Mouse (Mus musculus) urinary bladder, postnatal 36 days (tissue): ENCODE measurements around the gene Txndc8.

ENCODE experiments used
- DNase-seq, 2 experiments: peaks; one replicate each; pipeline ENCODE4 v3.0.0; 2022; ENCODE audit warnings: low spot score in 2 of 2, mixed read lengths in 1 of 2

Gene Txndc8

GRCm38 (mm10) chr4:58009024-58009423 is at the start of gene Txndc8:
Txndc8 (minus strand) TSS chr4:58009124.
- no peak for DNase-seq

GRCm38 (mm10) chr4:58055653-58056052 is 46.7 kb upstream of the Txndc8 start:
- no peak for DNase-seq

GRCm38 (mm10) chr4:58054441-58054840 is 45.5 kb upstream of the Txndc8 start:
- DNase-seq, result no peak

- no peak for DNase-seq
Observed at GRCm38 (mm10) chr4:58050746-58051145, 41.8 kb upstream of the Txndc8 start.

GRCm38 (mm10) chr4:58050276-58050675 is 41.4 kb upstream of the Txndc8 start:
- no peak for DNase-seq

GRCm38 (mm10) chr4:58044833-58045232 is 35.9 kb upstream of the Txndc8 start:
- DNase-seq, result no peak

GRCm38 (mm10) chr4:58044356-58044755 is 35.4 kb upstream of the Txndc8 start:
- DNase-seq, result no peak

- no peak for DNase-seq
Observed at GRCm38 (mm10) chr4:58040093-58040492, 31.2 kb upstream of the Txndc8 start.

- DNase-seq, result no peak
Observed at GRCm38 (mm10) chr4:58037096-58037705, 28.3 kb upstream of the Txndc8 start.

- DNase-seq, result no peak
Observed at GRCm38 (mm10) chr4:58034663-58035062, 25.7 kb upstream of the Txndc8 start.

- no peak for DNase-seq
Observed at GRCm38 (mm10) chr4:58032714-58033113, 23.8 kb upstream of the Txndc8 start.

GRCm38 (mm10) chr4:58003501-58003900 is 5.4 kb downstream of the Txndc8 start:
- DNase-seq, result no peak

GRCm38 (mm10) chr4:57991425-57991824 is 17.5 kb downstream of the Txndc8 start:
- DNase-seq, result no peak

GRCm38 (mm10) chr4:57974400-57975117 is 34.4 kb downstream of the Txndc8 start:
- DNase-seq, result no peak

- no peak for DNase-seq
Observed at GRCm38 (mm10) chr4:57973592-57974268, 35.2 kb downstream of the Txndc8 start.

GRCm38 (mm10) chr4:57970285-57970684 is 38.6 kb downstream of the Txndc8 start:
- no peak for DNase-seq

- DNase-seq, result no peak
Observed at GRCm38 (mm10) chr4:57967195-57967594, 41.7 kb downstream of the Txndc8 start.

GRCm38 (mm10) chr4:57965516-57965915 is 43.4 kb downstream of the Txndc8 start:
- no peak for DNase-seq

- no peak for DNase-seq
Observed at GRCm38 (mm10) chr4:57964143-57964542, 44.8 kb downstream of the Txndc8 start.

GRCm38 (mm10) chr4:57959056-57959455 is 49.9 kb downstream of the Txndc8 start:
- no peak for DNase-seq

- no peak for DNase-seq
Observed at GRCm38 (mm10) chr4:57958098-57958497, 50.8 kb downstream of the Txndc8 start.

- DNase-seq, result peak in 1 of 2 experiments; percentile 14
Observed at GRCm38 (mm10) chr4:57957200-57958085, 51.5 kb downstream of the Txndc8 start.
